Mouse (Mus musculus) heart, adult 8-10 months (tissue): ENCODE results near the gene Rapgef5. TPM values are rescaled to one million over a fixed set of nuclear protein-coding genes. Genes with fewer than 3 reads are reported as not detected.

Source experiments
- DNase-seq: peaks from one replicate; pipeline ENCODE4 v3.0.0; 2022; ENCODE audit warnings: low spot score
- total RNA-seq, 4 experiments: library from RNA; stranded (reverse); gene quantifications; 2 replicates each; pipeline ENCODE4 v1.2.4; 2022

Rapgef5 gene
- total RNA-seq, 4 experiments from 2014 or later, result 27.1 to 39.3 (median 35.8) TPM

DNA sequence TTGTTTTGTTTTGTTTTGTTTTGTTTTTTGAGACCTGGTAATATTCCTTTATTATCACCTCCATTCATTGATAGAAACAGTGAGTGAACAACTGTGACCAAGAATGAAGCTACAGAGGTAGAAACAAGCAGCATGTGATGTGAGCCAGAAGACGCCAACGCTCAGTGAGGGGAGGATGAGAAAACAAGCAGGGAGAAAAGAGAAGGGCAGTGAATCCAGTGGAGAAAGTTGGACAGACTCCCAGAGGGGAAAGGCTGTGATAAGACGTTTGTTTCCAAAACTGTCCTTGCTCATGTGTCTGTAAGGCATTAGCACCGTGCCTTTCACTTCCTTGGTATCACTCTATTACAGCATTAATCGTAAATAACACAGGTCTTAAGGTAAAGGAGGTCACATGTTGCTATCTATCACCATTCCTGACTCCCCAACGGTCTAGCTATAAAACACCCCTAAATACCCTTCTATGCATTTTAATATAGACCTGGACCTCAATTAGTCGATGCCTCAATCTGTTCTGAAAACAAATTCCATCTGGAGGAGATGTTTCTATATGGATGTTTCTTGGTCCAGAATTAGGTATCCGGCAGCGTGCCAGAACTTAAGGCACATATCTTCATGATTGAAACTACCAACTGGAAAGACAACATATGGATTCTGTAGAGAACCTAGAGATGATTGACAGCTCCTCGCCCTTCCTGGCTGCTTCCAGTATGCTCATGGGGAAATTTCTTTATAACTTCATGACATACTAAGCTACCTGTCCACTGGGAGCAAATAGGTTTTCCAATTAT is 153.5 kb downstream of the Rapgef5 start:
- no peak for DNase-seq

DNA sequence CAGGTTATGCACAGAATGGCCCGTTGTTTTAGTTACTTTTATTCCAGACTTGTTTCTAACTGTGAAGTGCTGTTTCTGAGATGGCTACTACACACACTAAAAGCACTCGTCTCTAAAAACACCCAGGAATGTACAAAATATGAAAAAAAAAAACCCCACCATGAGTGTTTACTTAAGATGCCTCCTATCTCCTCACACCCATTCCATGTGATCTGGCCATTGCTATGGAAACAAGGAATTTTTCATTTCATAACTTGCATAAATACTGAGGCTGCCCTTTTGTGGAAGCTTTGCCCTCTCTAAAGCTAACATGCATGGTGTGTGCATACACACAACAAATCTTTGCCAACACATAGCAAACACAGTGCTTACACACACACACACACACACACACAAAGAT is 156.9 kb downstream of the Rapgef5 start:
- DNase-seq, result no peak

DNA sequence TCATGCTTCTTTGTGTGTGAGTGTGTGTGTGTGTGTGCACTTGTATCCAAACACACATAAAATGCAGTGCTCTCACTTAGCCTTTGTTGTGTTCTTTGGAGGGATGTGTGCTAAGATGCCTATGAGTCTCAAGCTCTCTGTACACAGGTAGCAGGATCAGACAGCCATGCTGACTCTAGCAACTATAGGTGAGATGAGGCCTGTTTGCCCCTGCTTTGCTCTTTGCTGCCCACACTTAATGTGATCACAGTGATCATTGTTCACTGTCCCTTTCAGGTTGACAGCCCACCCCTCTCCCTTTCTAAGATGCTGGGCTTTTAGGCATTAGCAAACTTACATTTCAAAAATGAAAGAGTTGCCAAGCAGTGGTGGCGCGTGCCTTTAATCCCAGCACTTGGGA is 158.2 kb downstream of the Rapgef5 start:
- DNase-seq, result no peak

DNA sequence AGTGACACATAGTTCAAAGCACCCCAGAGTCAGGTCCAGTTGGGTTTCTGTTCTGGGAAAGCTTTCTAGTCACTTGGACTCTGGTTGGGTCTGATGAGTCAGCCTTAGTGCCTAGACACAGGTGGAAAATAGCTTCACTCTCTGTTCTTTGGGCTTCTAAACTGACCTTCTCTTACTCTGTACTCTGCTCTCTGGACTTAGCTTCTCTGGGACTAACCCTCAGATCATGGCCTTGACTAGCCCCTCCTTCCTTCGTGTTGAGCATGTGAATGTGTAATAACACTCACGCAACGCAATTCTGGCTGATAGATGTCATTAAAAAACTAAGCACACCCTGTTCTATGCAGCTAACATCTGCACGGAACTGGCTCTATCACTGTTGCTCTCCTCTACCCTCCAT is 160.0 kb downstream of the Rapgef5 start:
- DNase-seq, result no peak

DNA sequence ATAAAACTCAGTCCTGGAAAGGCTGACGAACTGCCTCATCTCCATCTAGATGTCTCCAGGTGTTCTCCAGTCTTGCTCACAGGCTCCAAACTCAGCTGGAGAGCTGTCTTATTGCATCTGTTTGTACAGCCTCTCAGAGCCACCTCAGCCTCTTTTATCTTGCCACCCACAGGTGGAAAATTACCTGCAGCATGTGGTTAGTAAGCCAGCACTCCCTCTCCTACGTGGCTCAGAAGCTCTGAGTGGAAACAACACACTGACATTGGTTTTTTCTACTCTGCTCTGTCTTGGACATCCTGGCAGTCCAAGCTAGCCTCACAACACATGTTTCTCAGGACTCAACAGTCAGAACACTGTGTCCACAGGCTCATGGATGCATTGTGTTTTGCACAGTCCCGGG is 162.6 kb downstream of the Rapgef5 start:
- no peak for DNase-seq

DNA sequence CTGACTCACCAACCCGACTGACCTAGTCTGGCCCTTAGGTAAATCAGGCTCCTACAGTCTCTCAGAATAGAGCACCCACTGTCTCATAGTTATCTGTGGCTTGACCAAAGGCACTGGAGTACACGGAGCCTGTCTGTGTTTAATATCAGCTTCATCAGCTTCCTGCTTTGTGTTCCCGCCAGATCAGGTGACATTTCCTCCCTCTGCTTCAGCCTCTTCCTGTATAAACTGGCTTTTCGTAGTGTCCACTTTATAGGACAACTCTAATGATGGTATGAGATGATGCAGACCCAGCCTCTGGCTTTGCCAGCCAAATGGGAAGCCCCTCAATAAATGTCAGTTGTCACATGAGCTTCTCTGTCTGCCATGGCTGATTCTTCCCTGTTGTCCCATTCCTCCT is 163.5 kb downstream of the Rapgef5 start:
- DNase-seq, result no peak

DNA sequence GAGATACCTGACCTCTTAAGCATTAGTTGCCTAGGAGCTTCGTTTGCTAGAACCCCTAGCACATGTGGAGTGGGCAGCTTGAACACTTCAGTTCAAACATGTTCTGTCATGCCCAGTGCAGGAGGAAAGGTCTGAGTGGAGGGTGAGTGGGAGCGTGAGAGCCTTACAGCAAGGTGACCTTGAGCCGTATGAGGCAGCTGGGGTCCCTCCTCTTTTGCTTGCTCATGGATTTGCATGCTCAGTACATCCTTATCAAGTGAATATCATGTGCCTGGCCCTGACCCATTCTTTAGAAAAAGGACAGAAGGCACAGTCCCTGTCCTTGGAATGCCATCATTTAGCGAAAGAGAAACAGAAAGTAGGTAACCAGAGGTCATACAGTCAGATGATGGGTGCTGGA is 165.0 kb downstream of the Rapgef5 start:
- DNase-seq, result no peak

DNA sequence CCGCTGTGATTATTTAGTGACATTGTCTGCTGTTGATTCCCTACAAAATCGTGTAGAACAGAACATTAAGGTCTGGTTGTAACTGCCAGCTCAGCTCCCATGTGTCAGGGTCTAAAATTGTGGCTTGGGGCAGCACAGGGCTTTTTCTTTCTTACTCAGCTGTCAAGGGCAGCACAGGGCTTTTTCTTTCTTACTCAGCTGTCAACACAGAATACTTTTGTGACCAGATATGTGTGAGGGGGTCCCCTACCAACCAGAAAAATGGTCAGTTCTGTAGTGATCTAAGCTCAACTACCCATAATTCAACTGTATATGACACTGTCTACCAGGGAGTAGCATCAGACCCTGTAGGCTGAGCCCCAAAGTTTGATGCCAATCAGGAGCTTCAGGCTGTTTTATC is 167.1 kb downstream of the Rapgef5 start:
- DNase-seq, result no peak

DNA sequence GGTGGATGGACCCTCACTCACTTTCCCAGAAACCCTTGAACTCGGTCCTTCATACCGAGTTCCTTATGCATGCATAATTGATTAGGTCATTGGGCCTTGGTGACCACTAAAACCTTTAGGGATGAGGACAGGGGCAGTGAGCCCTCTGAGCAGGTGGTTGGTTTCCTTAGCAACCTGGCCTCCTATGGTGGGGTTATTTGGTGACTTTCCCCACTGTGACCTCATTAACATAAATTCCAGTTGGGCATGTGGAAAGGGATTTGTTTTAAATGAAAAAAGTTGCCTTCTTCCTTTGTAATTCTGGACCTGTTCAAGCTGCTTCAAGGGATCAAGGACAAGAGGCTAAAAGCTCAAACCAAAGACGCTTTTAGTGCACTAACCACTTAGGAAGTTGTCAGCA is 167.7 kb downstream of the Rapgef5 start:
- DNase-seq, result no peak

DNA sequence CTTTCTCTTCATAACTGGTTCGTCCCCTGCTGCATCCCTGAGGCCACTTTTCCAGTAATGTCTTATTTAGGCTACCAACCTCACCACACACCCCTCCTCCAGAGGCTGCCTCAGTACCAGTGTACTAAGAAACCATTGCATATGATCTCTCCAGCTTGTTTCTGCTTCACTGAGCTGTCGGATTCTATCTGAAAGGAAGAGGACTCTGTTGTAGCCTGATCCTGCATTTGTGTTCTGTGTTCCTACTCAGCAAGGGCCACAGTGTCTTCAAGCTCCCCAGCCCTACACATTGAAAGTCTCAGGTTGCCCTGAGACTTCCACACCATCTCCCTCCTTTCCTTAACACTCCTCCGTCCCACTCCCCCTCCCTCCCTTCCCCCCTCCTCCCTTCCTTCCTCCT is 168.5 kb downstream of the Rapgef5 start:
- no peak for DNase-seq

DNA sequence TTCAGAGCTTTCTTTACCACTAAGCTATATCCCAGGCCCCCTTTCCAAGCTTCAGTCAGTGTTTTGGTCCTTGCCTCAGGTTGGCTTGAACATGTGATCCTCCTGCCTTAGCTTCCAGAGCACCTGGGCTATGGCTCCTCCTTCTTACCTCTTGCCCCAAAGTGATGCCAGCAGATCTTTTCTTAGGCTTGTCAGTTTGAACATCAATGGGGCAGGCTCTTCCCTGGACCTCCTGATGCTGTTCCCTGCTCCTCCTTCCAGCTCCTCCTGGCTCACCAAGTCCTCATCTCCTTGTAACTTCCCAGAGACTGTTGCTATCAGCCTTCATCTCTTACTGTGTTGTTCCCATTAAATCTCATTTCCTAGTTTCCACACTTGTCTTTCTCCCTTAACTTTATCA is 169.1 kb downstream of the Rapgef5 start:
- DNase-seq, result no peak

DNA sequence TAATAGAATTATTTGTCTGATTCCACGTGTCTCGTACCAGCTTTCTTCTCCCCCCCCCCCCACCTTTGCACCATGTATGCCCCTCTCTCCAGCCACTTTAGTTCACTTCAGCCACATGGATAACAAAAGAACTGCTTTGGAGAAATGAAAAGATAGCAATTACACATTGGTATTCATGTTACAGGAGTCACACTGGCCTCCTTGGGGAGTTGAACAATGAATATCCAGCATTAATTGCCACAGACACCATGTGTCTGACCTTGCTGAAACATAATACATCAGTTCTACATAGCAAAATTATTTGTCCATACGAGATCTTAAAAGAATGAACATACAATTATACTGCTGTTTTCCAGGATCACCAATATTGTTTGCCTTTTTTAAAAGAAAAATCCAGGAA is 170.5 kb downstream of the Rapgef5 start:
- no peak for DNase-seq

DNA sequence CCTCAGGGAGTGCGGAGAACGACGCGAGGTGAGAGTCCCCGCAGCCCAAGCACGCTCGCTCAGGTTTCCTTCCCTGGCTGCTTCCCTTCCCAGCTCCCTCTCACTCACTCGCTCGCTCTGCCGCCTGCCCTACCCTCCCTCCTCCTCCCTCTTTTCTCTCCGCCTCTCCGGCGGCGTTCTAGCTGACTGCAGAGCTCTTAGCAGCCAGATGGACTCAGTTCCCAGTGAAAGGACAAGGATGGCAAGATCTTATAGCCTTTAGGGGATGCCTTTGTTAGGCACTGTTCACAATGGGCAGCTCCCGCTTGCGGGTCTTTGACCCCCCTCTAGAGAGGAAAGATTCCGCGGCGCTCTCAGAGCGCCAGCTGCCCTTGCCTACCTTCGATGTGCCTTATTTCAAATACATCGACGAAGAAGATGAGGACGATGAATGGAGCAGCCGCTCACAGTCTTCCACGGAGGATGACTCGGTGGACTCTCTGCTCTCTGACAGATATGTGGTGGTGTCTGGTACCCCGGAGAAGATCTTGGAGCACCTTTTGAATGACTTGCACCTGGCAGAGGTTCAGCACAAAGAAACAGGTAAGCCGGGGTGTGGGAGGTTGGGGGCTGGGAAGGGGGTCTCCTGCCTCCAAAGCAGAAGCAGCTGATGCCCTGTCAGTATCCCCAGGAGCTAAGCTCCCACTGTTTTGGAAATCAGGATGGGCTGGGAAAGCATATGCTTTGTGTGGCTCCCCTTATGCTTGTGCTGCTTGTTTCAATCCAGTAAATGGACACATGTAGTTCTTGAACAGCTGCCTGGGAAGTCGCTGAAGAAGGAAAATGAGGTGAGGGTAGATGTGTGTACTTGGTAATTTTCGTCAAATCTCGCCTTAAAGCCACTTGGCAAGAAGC is 172.6 kb downstream of the Rapgef5 start:
- DNase-seq, result no peak

DNA sequence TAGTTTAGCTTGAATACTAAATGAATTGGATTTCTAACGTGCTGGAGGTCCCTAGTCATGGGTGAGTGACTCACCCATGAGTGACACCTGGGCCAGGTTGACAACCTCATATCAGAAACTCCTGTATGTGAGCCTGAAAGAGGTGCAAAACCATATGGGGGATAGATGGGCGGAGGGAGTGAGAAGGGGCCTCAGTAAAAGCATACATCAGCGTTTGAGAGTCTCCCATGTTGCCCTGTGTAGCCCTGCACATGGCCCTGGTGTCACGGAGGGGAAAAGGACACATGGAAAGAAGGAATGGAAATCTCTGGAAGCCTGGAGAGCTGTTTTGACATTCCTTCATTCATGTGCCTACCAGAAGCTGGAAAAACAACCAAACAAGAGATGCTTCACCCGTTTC is 175.1 kb downstream of the Rapgef5 start:
- no peak for DNase-seq

DNA sequence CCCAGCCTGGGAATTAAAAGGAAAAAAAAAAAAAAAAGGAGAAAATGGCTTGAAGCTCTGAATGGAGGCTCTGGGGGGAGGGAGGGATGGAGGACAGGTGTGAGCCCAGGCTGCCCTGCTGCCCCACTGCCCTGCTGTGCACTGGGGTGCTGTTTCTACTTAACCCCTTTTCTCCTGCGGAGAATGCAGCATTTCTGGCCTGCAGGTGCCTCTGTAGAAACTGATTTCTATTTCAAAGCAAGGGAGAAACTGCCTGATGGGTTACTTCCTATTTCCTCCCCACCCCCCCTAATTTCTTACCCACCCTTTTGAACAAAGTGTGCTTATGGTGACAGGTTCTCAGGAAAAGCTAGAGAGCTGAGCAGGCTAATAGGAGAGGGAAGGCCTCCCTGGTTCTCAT is 176.5 kb downstream of the Rapgef5 start:
- DNase-seq, result no peak

DNA sequence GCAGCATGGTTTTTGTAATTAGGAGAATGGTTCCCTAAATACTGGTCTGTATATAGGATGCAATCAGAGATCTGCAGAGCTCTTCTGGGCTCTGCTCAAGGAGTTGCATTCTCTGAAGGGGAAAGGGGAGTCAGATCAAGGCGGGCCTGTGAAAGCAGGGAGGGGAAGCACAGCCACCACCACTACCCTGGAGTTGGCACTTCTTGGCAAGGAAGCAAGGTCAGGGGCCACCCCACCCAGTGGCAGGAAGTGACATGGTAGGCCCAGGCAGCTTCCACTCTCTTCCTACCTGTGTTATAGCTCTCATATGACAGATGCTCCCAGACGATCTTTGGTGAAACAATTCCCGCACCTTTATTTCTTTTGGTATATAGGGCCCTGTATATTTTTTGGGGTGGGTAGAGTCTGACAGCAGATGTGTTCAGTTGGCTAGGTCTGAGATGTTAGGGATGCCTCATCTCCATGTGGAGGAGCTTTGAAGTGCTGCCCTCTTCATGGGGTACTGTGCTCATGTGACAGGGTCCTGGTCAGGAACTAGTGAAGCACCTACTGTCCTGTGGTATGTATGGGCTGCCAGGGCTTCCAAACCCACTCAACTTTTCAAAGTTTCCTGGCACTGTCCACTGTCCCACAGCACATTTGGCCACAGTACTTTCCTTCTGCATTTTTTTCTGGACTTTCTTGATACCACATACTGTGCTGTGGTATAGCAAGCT is 183.8 kb downstream of the Rapgef5 start:
- no peak for DNase-seq

DNA sequence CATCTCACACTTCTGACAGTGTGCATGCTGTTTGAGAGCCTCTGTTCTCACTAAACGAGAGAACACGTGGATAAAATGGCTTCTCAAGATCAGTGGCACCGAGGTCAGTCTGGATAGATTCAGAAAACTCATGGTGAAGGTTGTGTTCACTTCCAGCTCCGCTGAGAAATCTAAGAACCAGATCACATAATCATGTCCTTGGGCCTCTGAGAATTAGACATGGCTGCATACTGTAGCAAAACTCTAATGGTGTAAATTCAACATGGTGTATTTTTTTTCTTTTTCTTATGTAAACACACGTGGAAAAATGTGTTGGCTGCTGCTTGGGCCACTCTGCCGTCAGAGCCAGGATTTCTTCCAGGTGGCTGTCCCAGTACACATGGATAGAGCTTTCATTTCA is 184.6 kb downstream of the Rapgef5 start:
- no peak for DNase-seq

DNA sequence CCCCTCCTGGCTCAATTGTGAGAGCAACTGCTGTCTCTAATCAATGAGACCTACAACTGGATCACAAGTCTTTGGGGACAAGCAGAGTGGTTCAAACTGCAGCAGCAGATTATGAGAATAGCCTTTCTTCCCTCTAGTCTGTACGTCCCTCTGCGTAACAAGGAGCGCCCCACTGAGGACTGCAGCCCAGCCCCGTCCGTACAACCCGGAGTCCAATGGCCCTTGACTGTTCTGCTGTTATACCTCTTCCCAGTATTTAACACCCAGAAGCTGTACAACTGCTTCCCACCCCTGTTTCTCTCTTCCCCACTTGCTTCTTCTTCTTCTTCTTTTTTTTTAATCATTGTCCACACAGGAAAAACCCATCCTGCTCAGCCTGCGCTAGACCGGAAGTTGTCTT is 186.0 kb downstream of the Rapgef5 start:
- no peak for DNase-seq

DNA sequence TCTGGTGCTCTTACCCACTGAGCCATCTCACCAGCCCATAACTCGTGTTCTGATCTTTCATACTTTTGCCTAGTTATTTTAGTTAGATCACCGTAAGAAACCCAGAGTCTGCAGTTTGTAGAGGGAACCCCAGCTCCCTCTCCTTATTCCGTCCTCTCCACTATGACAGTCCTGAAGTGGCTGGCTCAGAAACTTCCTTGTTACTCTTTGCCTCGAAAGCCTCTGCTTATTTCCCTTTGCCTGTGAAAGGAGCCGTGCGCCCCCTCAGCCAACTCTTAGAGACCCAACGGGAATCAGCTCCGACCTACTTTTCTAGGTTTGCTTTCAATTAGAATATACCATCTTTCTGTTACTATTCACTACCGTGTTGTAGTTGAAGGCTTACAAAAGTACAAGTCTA is 186.6 kb downstream of the Rapgef5 start:
- DNase-seq, result no peak

DNA sequence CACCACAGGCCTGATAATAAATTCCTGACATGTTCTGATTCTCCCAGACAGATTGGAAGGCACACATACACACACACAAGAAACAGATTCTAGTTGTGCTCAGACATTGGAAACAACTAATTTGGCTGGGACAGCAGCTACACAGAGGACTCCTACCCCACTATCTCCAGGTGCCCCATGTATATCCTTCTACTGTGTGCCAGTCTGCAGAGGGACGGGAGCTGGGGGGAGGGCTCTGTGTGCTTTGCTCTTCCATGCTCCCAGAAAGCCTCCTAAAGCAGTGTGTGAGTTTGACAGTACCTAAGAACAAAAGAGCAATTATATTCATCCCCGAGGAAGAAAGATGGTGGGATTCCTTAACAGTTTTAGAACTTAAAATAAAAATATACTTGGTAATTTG is 187.1 kb downstream of the Rapgef5 start:
- DNase-seq, result no peak

DNA sequence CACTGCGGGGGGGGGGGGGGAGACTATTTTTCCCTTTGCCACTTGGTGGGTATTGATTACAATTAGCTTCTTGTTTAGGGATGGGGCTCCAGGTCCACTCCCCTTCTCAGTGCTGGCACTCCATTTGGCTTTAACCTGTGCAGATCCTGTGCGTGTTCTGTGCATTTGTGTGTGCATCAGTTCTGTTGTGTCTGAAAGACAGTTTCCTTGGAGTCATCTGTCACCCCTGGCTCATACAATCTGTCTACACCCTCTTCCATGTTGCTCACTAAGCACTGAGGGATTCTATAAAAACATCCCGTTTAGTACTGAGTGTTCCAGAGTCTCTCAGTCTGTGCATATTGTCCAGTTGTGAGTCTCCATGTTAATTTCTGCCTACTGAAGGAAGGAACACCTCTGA is 189.0 kb downstream of the Rapgef5 start:
- DNase-seq, result no peak

DNA sequence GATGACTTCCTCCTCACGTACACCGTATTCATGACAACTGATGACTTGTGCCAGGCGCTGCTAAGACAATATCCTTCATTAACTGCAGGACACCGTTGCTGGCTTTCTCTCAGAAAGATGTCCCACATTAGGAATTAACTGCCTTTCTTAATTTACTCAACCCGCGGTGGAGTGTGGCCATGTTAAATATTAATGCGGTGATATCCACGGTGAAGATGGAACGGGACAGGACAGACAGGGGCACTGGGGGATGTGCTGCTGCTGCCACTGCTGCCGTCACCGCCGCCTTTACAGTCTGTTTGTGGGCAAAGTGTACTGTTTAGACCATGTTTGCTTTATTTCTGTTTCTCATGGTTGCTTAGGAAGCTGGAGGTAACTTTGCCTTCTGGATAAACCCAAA is 193.0 kb downstream of the Rapgef5 start:
- no peak for DNase-seq
